8 mouse cellular contexts compared by ENCODE assay signal in the genomic region with DNA sequence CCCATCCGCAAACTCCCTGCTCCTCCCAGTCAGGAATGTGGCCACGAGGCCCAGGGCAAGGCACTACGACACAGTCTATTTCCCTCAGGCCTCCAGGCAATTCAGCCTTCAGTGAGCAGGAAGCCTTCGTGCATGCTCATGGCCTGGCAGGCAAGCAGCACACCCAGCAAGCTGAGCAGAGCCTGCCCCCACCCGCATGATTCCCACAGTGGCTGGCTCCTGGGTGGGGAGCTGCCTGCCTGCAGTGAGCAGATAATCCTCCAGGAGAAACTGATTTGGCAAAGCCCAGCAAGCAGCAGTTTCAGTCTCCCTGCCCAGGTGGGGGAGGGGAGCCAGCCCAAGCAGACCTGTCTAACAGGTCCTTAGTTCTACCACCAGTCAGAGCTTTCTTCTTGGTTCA. TPM values are rescaled to one million over a fixed set of nuclear protein-coding genes. Genes with fewer than 3 reads are reported as not detected.
DNase-seq lines count a peak whose midpoint lies in the region; TF ChIP-seq lines count a peak whose summit lies in the region.

No protein-coding gene starts in this region.

- H3K27ac ChIP-seq in kidney, adult 2 months (ENCODE audit: insufficient read depth, low read depth, low read length): peak overlapping the region; percentile 96

- H3K36me3 ChIP-seq in kidney, adult 2 months (ENCODE audit: control insufficient read depth, insufficient read depth, low read length): no peaks in the 10 kb centered on the region

- no peaks in the 10 kb centered on the region for H3K27me3 ChIP-seq in kidney, adult 2 months (replicated peaks; ENCODE audit: control insufficient read depth, insufficient read depth, low read length)

- intact Hi-C loops in gastrocnemius, postnatal 36 days (cut with DNase I): loop anchor here (2.0 kb wide), 1 partner anchor 30 kb away; the partner anchor contains the start of gene Mark2

- no peak overlapping the region for H3K4me3 ChIP-seq in kidney, adult 2 months (ENCODE audit: insufficient read depth, low read depth, low read length)

- TF ChIP-seq POLR2A in kidney, adult 2 months (IDR thresholded peaks at IDR 0.05; ENCODE audit: low read depth, low read length): no peak

- H3K4me1 ChIP-seq in kidney, adult 2 months (ENCODE audit: control insufficient read depth, insufficient read depth, low read length): peaks cover 75% of the 10 kb centered on the region

- no peak; the same call in 1 of the 2 replicates for TF ChIP-seq CTCF in kidney, adult 2 months (conservative IDR thresholded peaks at IDR 0.05; ENCODE audit: insufficient read depth, insufficient read length, low read depth, low read length)

- DNase-seq in ovary, adult 18-20 months (ENCODE audit: low spot score): peak; percentile 48
- no peak for DNase-seq in ovary, postnatal 10 days (ENCODE audit: low spot score)
- DNase-seq in cerebellum, postnatal 25 days: peak; percentile 69 to 75
- peak; percentile 16 to 39 for DNase-seq in gastrocnemius, postnatal 36 days
- peak; percentile 88 for DNase-seq in kidney, adult 2 months
- DNase-seq in lung, adult 18-20 months: peak; percentile 79 to 87
- DNase-seq in retina, embryonic 14.5 days (ENCODE audit: low spot score): peak; percentile 27
- no peak for DNase-seq in thymus, adult 18-20 months

- 10% methylated on average over 5 of the region's 5 CpGs for WGBS in kidney, adult 2 months

RNA-seq across cellular contexts. Expression of gene Mark2, which starts 31.0 kb away (rescaled TPM):
- total RNA-seq in gastrocnemius, postnatal 36 days (2021): 10 to 100 TPM; 28.9 to 33.5 TPM
- polyA plus RNA-seq in kidney, adult 2 months (2012; rRNA removed): 85.0 and 86.5 TPM in 2 replicates

RNA-seq across cellular contexts. Expression of gene Rcor2, which starts 43.6 kb away (rescaled TPM):
- 1 to 10 TPM; 1.8 to 2.1 TPM for total RNA-seq in gastrocnemius, postnatal 36 days (2021)
- polyA plus RNA-seq in kidney, adult 2 months (2012; rRNA removed): 1.5 and 1.8 TPM in 2 replicates

Comparison
In these comparisons a context has a peak if more than half of its experiments do, and no peak if none do; other contexts are left out.
1. DNase-seq: peak in ovary, adult 18-20 months (single experiment), cerebellum, postnatal 25 days (2 of 2), gastrocnemius, postnatal 36 days (2 of 2), kidney, adult 2 months (single experiment), lung, adult 18-20 months (2 of 2) and retina, embryonic 14.5 days (single experiment); none in ovary, postnatal 10 days (single experiment) and thymus, adult 18-20 months (0 of 2).